Mouse (Mus musculus) kidney, postnatal 36 days (tissue): Measurements from ENCODE around the gene Fgfr2.
A peak's percentile ranks its signal among the peaks of the same experiment; 100 is the strongest.
"Not testable (repeated sequence)": the region's sequence is repeated elsewhere in the genome, so short reads cannot be mapped to it uniquely, and the experiment has no call there.

Experiments
- DNase-seq, 2 experiments: peaks; one replicate each; pipeline ENCODE4 v3.0.0; 2021 to 2022; ENCODE audit warnings: mixed read lengths in 2 of 2

Gene Fgfr2

DNA sequence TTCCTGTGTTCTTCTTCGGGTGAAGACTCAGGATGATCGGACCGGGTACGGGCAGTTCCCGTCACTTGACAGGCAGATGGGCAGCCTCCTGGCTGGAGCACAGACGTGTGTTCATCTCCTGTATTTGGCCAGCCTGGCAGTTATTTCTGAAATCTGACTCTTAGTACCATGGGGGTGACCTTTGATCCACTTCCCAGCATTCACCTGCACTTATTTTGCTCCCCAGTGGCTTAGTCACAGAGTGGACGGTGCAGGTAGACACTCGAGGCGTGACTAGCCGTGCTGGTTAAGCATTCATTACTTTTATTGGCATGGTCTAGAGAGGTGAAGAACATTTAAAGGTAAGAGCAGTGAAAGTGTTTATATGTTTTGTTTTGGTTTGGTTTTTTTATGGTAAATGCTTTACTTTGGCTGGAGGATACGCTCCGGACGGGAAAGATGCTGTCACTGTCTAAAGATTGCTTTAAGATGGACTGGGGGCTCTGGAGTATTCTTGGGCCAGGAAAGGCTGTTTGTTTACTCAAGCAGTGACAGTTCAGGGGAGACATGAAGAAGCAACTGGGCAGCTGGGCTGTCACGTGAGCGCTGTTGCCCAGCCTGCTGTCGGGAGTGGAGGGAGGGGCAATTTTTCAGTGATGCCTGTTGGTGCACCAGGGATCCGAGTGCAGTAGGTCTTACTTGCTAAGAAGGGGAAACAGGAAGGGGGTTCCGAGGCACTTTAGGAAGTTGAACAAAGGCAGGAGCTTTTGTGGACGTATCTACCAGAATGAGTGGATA, 2526.9 kb downstream of the Fgfr2 start:
- DNase-seq, result peak; percentile 77 to 85

DNA sequence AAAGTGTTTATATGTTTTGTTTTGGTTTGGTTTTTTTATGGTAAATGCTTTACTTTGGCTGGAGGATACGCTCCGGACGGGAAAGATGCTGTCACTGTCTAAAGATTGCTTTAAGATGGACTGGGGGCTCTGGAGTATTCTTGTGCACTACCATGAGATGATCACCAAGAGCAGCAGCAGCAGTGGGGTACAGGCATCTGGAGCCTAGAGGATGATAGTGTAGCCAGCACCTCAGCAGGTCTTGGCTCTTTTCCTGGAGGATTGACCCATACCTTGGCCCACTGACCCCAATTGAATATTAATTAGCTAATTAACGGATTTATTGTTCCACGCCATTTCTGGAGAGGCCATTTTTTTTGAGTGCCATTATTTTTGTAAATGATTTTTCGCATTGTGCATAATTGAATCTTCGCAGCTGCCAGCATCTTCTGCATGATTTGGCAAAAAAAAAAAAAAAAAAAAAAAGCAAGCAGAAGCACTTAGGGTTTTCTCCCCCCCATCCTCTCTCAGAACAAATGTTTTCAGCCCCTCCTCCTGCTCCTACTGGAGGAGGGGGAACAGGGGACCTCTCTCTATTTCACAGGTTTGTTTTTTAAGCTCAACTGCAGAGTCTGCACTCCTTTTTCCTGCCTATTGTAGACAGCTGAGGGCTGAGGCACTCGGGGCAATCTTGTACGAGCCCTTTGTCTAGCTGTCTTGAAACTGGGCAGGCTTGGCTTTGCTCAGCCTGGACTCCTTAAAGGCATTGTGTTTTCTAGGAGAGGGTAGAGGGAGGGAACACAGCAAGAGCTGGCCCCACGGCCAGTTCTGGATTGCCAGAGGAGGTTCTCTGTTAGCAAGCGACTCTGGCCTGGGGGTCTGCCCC, 2529.5 kb downstream of the Fgfr2 start:
- DNase-seq, result peak in 1 of 2 experiments; percentile 41

- DNase-seq, result not testable (repeated sequence)
Observed at GRCm38 (mm10) chr7:130592975-130593374, 2530.2 kb downstream of the Fgfr2 start.

GRCm38 (mm10) chr7:130590845-130591437, 2532.2 kb downstream of the Fgfr2 start:
- no peak for DNase-seq

DNA sequence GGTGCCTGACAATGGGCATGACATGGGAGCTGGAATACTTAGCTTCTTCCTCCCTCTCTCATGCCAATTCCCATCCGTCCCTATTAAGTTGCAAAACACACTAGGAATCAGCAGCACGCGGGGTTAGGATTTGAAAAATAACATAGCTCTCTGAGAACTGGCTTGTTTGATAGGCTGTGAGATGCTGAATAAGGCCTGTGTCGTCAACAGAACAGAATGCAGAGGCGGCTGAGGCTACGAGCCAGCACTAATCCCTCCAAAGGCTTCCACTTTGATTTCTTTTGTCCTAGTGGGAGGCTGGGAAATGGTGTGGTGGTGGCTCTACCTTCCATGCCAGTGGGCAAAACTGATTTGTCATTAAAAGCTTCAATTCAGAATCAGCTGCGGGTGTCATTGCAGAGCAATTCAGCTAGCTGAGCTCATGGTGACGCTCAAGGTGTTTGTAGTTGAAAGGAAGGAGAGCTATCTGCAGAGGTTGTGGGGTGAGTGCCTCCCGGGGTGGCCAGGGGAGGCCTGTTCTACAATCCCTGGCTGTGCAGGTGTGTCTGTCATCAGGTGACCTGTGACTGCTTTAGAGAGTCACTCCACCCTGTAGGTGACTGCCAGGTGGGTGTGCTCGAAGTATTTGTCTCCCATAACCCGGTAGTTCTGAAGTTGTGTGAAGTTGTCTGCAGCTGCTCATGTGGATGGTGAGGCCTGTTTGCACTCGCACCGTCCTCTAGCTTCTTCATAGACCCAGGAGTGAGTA, 2532.9 kb downstream of the Fgfr2 start:
- DNase-seq, result no peak

DNA sequence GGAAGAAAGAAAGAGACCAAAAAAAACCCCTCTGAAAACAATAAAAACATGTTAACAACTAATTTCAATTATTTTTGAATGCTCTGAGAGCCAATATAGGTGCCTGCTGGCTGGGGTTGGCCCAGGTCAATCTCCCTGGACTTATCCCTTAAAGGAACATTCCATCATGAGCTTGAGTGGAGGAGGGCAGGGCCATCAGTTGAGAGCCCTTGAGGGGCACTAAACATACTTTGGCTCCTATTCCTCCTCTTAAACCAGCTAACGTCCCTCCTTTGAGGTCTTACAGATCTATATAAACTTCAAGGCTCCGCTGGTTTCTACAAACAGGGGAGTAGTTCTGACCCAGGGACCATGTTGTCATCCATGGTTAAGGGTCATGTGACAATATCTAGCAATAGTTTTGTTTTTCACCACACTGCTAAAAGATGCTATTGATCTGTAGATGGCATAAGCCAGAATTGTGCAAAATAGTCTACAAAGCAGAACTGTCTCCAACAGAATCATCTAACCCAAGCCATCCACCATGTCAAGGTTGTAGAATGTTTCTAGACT, 2536.6 kb downstream of the Fgfr2 start:
- DNase-seq, result no peak

DNA sequence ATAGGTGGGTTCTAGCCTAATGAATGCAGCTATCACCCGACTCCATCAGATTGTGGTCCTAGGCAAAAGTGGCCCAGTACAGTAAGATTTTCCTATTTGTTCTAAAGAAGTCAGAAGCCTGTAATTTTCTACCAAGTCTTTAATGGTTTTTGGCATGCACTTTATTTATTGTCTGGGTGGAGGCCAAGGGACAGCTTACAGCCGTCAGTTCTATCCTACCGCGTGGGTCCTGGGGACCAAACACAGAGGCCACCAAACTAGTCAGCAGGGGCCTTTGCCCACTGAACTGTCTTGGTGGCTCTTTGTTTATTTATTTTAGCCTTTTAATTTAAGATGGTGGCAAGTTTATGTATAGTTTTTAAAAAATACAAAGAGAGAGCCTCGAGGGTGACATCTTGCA, 2544.5 kb downstream of the Fgfr2 start:
- DNase-seq, result no peak

- DNase-seq, result no peak
Observed at GRCm38 (mm10) chr7:130578066-130578465, 2545.1 kb downstream of the Fgfr2 start.

DNA sequence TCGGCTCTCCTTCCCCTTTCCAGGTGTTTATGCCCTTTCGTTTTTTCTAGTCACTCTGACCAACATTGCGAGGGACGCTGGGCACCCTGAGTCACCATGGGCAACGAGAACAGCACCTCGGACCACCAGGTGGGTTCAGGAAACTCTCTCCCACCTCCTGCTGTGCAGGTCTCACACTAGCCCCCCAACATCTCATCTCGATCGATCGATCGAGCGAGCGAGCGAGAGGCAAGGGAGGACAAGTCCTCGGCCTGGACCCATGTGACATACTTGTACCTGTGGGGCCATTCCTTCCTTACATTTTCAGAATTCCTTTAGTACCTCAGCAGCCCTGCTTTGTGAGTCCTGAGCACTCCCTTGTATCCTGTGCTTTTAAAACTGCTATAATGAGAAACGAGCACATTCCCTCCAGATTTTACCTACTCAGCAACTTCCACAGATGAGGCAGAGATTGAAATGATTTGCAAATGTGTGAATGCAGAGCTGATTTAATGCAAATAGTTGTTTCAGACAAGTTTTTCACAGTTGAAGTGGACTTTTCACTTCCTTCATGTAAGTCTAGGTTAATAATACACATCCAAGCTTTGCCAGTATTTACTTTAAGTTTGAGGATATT, 2545.7 kb downstream of the Fgfr2 start, which contains the start of gene Tacc2:
Tacc2 (plus strand) TSS at position 51 of the 616 bp plus-strand sequence.
- peak in 1 of 2 experiments; percentile 29 for DNase-seq

DNA sequence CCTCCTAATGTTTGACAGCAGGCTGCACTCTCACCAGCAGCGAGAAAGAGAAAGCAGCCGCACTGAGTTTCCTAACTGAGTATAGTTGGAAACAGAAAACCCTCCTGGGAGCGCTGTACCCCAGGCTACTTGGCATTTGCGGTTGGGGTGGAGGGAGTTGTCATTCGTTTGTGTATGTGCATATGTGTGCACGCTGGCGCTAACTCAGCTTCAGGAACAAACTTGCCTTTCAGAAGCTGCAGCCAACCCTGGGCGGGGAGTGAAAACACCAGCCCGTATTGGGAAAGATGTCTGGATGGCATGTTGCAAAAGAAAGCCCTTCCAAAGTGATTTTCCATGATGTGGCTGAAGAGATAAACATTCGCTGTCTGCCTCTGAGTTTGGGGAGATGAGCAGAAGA, 2546.2 kb downstream of the Fgfr2 start:
- DNase-seq, result peak; percentile 31 to 56

GRCm38 (mm10) chr7:130574211-130574991, 2548.7 kb downstream of the Fgfr2 start:
- peak; percentile 81 to 85 for DNase-seq

DNA sequence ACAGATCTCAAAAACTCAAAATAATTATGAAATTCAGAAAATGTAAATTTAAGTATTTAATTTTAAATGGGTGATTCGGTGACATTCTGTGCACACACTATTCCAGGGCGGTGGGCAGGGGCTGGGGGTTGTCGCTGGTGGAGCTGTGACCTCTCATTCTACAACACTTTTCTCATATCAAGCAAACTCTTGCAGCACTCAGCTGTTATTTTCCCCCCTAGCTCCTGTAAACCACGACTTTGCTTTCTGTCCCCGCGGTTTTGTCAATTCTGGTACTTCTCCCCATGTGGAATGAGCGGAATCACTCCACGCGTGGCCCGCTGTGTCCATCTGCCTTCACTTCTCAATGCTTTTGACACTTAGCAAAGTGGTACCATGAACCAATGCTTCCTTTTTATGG, 2549.4 kb downstream of the Fgfr2 start:
- DNase-seq, result no peak

DNA sequence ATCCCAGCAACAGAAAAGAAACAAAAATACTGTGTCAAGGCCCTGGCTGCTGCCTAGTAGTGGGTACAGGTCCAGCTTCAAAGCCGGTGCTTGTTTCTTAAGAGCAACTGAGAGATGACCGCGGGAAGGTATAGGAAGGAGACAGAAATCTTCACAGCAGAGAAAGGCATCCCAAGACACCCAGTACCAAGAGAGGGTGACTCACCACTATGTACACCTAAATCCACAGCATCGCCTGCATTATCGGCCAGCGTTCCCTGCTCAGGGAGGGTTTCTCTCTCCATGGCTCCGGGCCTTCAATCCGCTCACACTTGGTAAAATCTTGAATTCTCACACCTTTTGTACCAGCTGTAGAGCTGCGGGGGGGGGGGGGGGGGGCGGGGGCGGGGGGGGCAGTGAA, 2550.3 kb downstream of the Fgfr2 start, which contains the start of gene Nsmce4a:
Nsmce4a (minus strand) TSS at position 298 of the 400 bp plus-strand sequence.
- no peak for DNase-seq

- peak in 1 of 2 experiments; percentile 44 for DNase-seq
Observed at GRCm38 (mm10) chr7:130570472-130570871, 2552.7 kb downstream of the Fgfr2 start.

DNA sequence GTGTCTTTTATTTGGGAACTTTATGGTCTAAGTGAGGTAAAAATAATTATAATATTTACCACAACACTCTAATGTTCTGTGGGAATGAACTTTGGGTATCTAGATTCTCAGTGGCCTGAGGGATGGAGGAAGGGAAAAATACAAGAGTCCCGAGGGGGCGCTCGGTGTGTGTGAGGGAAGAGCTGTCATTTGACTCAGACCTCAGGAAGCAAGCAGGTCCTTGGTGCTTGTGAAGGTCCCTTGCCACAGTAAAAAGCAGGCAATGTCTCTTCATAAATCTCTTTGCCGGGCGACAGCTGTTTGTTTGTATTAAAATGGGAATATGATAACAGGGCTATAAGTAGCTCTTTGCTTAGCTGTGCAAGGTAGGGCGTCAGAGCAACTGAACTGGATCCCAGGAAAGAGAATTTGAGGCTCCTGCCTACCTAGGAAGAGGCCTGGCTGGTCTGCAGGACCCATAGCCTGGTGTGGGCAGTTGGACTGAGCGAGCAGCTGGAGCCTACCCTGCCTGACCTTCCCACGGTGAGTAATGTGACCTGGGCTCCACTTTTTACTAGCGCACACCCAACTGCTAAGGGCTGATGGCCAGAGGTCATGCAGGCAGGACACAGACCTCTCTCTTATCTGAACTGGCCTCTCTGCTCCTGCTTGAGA, 2554.2 kb downstream of the Fgfr2 start:
- no peak for DNase-seq

GRCm38 (mm10) chr7:130564596-130564995, 2558.6 kb downstream of the Fgfr2 start:
- no peak for DNase-seq

- no peak for DNase-seq
Observed at GRCm38 (mm10) chr7:130563880-130564279, 2559.3 kb downstream of the Fgfr2 start.

- DNase-seq, result no peak
Observed at GRCm38 (mm10) chr7:130563276-130563675, 2559.9 kb downstream of the Fgfr2 start.

- DNase-seq, result no peak
Observed at GRCm38 (mm10) chr7:130560933-130561332, 2562.2 kb downstream of the Fgfr2 start.

- DNase-seq, result no peak
Observed at GRCm38 (mm10) chr7:130558592-130558991, 2564.6 kb downstream of the Fgfr2 start.
